Mouse (Mus musculus) brain, embryonic 14.5 days (tissue): ENCODE measurements around the gene Arrdc5. TPM values are rescaled to one million over a fixed set of nuclear protein-coding genes. Genes with fewer than 3 reads are reported as not detected.

Experiments
- DNase-seq: peaks from one replicate; pipeline ENCODE4 v3.0.0-alpha.2; 2011; ENCODE audit warnings: low read depth
- CTCF ChIP-seq: fragments of 200-500 bp; IDR thresholded peaks from 2 replicates; pipeline ENCODE4 v1.5.1; 2012; ENCODE audit warnings: inconsistent platforms, mild to moderate bottlenecking, moderate library complexity, borderline replicate concordance; ENCODE audit not compliant: insufficient read depth, insufficient read length; ENCODE audit errors: extremely low read depth
- POLR2A ChIP-seq: fragments of 200-500 bp; IDR thresholded peaks from 2 replicates; pipeline ENCODE4 v1.6.1; 2012; ENCODE audit warnings: mild to moderate bottlenecking, inconsistent platforms, borderline replicate concordance; ENCODE audit not compliant: poor library complexity, insufficient read depth, insufficient read length, severe bottlenecking; ENCODE audit errors: extremely low read depth
- polyA plus RNA-seq: library from polyadenylated mRNA; depleted of rRNA; stranded (reverse); fragments of >200 nt; gene quantifications from 2 replicates; pipeline ENCODE4 v1.2.3, GENCODE M21; 2012; rRNA removed

The Arrdc5 gene
- not detected in 2 replicates for polyA plus RNA-seq

- TF ChIP-seq CTCF (no peak), POLR2A (no peak)
- no peak for DNase-seq
Measured at GRCm38 (mm10) chr17:56300186-56300585, at the start of gene Arrdc5. Arrdc5 (minus strand) TSS chr17:56300286.

- TF ChIP-seq CTCF (no peak), POLR2A (no peak)
- DNase-seq, result no peak
Measured at GRCm38 (mm10) chr17:56348586-56348985, 48.5 kb upstream of the Arrdc5 start.

- no peak for DNase-seq
- TF ChIP-seq POLR2A (no peak), CTCF (no peak)
Measured at GRCm38 (mm10) chr17:56348128-56348527, 48.0 kb upstream of the Arrdc5 start.

- no peak for DNase-seq
- TF ChIP-seq CTCF (no peak), POLR2A (no peak)
Measured at GRCm38 (mm10) chr17:56345364-56345763, 45.3 kb upstream of the Arrdc5 start.

- TF ChIP-seq POLR2A (no peak), CTCF (no peak)
- no peak for DNase-seq
Measured at GRCm38 (mm10) chr17:56343466-56343865, 43.4 kb upstream of the Arrdc5 start.

- no peak for DNase-seq
- TF ChIP-seq POLR2A (no peak), CTCF (no peak)
Measured at GRCm38 (mm10) chr17:56340717-56341116, 40.6 kb upstream of the Arrdc5 start.

GRCm38 (mm10) chr17:56338909-56339308 lies 38.8 kb upstream of the Arrdc5 start:
- DNase-seq, result no peak
- TF ChIP-seq CTCF (peak; percentile 47; the same call in 1 of the 2 replicates), POLR2A (no peak)

- TF ChIP-seq CTCF (no peak), POLR2A (no peak)
- no peak for DNase-seq
Measured at GRCm38 (mm10) chr17:56337791-56338190, 37.7 kb upstream of the Arrdc5 start.

GRCm38 (mm10) chr17:56337190-56337589 lies 37.1 kb upstream of the Arrdc5 start:
- TF ChIP-seq CTCF (peak; percentile 66), POLR2A (no peak)
- peak; percentile 53 for DNase-seq

GRCm38 (mm10) chr17:56332987-56333386 lies 32.9 kb upstream of the Arrdc5 start:
- DNase-seq, result peak; percentile 28
- TF ChIP-seq POLR2A, result no peak
- TF ChIP-seq CTCF, result peak; percentile 36; the same call in 1 of the 2 replicates

GRCm38 (mm10) chr17:56331256-56331655 lies 31.2 kb upstream of the Arrdc5 start:
- TF ChIP-seq POLR2A (no peak), CTCF (no peak)
- no peak for DNase-seq

GRCm38 (mm10) chr17:56330345-56330744 lies 30.3 kb upstream of the Arrdc5 start:
- TF ChIP-seq POLR2A (no peak), CTCF (no peak)

More at GRCm38 (mm10) chr17:56330345-56330744, 30.3 kb upstream of the Arrdc5 start:
- no peak for DNase-seq
